10 mouse cellular contexts compared by ENCODE assay signal in the genomic region with DNA sequence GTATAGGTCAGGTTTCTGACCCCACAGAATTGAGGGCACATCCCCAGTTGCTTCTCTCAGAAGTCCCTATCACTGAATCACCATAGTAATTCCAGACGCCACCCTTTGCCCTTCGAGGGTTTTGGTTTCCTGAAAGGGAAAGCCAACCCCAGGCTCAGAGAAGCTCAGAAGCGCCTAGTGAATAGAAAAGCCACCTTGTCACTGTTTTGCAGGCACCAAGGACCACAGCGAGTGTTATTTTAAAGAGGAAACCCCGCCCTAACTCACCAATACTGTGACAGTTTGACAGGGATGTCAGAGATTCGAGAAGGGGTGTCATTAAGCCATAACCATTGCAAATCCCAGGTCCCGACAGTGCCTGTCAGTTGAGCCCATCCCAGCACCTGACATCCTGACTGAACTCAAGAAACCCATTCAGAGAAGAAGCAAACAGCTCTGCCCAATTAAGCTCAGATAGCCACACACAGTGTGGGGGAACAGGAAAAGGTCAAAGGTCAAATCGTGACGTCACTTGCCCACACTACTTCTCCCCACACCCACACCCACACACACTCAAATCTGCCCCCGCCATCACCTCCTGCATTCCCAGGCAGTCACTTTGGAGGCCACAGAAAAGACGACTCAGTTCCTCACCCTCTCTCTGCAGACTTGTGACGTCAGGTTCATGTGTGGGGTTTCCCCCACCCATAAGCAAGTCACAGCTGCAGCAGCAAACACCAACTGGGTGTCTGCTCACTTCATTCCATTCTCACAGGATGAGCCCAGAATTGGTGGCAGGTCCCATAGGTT. TPM values are rescaled to one million over a fixed set of nuclear protein-coding genes. Genes with fewer than 3 reads are reported as not detected.
DNase-seq lines count a peak whose midpoint lies in the region; ATAC-seq lines count a peak whose summit lies in the region.
"Had no signal": no experiment of that assay in that cellular context is flagged by ENCODE, and none has a peak within 500 bp of the region (broad histone marks: within the 10 kb centered on the region; RNA-seq: fewer than 3 reads in every experiment).

No protein-coding gene starts in this region.

- peak; percentile 64 for DNase-seq in cerebellum, adult 11-12 months
- DNase-seq in right cerebral cortex, adult 18-20 months, result peak; percentile 58
- no peak for DNase-seq in right cerebral cortex, postnatal 10 days (ENCODE audit: low spot score in 2 of 2)
- peak; percentile 61 for DNase-seq in thymus, postnatal 4 days
- no peak for DNase-seq in frontal cortex, postnatal 14 days (ENCODE audit: low spot score in 2 of 2)
- no peak for DNase-seq in frontal cortex, postnatal 10 days (ENCODE audit: low spot score in 2 of 2)
- DNase-seq: gastrocnemius, postnatal 36 days; lung, embryonic 14.5 days had no signal

- ATAC-seq in cerebellum, adult (ENCODE audit: insufficient number of reproducible peaks, low FRiP score, low TSS enrichment), result no peak
- 0 out of 2 replicates have a peak, but pooled peaks have one; percentile 23 for ATAC-seq in megakaryocyte-erythroid progenitor cell, adult 5-6 weeks (replicated peaks; ENCODE audit: low FRiP score, low TSS enrichment, poor library complexity, severe bottlenecking)

RNA-seq across cellular contexts. Expression of gene Gfod1, which starts 35.2 kb away (rescaled TPM):
- 1.2 and 1.6 TPM in 2 replicates for total RNA-seq in megakaryocyte-erythroid progenitor cell, adult 5-6 weeks (2014; fragmentation: Nextera tagmentation)
- total RNA-seq in megakaryocyte-erythroid progenitor cell, adult 5-6 weeks (2017), result 0.42 and 2.9 TPM in 2 replicates

Comparison
In these comparisons a context has a peak if more than half of its experiments do, and no peak if none do; other contexts are left out.
1. DNase-seq: peak in cerebellum, adult 11-12 months (single experiment), right cerebral cortex, adult 18-20 months (single experiment) and thymus, postnatal 4 days (single experiment); none in right cerebral cortex, postnatal 10 days (0 of 2), frontal cortex, postnatal 14 days (0 of 2) and frontal cortex, postnatal 10 days (0 of 2).